Mouse (Mus musculus) adrenal gland, adult (tissue): ENCODE measurements around the gene Dffa.
"Not testable (repeated sequence)": the region's sequence is repeated elsewhere in the genome, so short reads cannot be mapped to it uniquely, and the experiment has no call there.

Source experiments
- DNase-seq, 2 experiments: peaks; one replicate each; pipeline ENCODE4 v3.0.0; 2022 to 2023; ENCODE audit warnings: low spot score in 1 of 2; ENCODE audit not compliant: inconsistent age in 2 of 2

Dffa gene

DNA sequence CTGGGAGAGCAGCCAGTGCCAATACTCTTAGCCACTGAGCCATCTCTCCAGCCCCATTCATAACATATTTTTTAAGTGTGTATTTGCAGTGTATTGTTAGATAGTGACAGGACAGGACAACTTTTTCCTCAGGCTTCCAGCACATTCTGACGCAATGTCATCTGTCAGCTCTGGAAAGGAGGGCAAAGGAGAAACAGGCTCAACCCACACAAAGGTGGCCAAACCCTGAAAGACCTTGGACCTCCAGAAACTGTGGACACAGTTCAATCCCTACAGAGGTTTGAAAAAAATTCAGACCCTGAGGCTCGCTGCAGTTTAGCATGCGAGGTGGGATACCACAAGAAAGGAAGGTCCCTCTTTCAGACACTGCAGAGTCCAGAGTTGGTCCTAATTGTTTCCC, 6.0 kb upstream of the Dffa start:
- DNase-seq: peak in 1 of 2 experiments; percentile 67

GRCm38 (mm10) chr4:149098571-149098970, 5.4 kb upstream of the Dffa start:
- DNase-seq: no peak

- DNase-seq: peak; percentile 92 to 97
These were observed 4.5 kb upstream of the Dffa start, which contains the start of gene Pex14 for GRCm38 (mm10) chr4:149099369-149100017. Pex14 (minus strand) TSS chr4:149099876.

GRCm38 (mm10) chr4:149100449-149100848, 3.5 kb upstream of the Dffa start:
- not testable (repeated sequence) for DNase-seq

- peak in 1 of 2 experiments; percentile 49 for DNase-seq
These were observed 2.5 kb upstream of the Dffa start for GRCm38 (mm10) chr4:149101456-149101855.

GRCm38 (mm10) chr4:149119978-149120562, 16.1 kb downstream of the Dffa start:
- not testable (repeated sequence) for DNase-seq

- no peak for DNase-seq
These were observed 19.5 kb downstream of the Dffa start for GRCm38 (mm10) chr4:149123432-149123831.

DNA sequence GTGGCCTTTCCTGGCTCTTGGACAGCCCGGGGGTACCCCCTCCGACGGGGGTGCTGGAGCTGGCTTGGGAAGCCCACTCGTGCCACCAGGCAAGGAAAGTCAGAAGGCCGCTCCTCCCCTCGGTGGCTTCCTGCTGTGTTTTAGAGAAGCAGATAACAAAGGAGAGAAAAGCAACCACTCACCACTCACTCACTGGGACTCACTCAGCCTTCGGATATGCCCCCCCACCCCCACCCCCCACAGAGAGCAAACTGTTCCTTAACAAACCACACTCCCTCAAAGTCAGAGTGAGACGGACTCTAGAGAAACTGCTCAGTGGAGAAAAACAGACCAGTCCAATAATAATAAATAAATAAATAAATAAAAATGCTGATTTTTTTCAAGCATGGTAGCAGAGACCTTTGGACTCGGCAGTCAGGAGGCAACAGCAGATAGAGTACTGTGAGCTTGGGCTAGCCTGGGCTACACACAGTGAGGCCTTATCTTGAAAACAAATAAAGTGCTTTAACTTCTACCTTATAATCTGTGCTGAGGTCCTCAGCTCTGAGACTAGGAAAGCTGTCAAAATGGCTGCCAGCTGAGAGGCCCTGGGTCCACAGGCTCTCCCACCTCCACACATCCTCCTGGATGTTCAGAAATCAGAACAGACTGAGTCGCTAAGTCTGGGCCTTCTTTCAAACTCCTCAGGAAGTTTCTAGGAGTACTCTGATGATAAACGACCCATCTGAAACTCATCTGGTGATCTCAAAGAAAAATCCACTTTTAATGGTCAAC, 21.6 kb downstream of the Dffa start:
- no peak for DNase-seq

DNA sequence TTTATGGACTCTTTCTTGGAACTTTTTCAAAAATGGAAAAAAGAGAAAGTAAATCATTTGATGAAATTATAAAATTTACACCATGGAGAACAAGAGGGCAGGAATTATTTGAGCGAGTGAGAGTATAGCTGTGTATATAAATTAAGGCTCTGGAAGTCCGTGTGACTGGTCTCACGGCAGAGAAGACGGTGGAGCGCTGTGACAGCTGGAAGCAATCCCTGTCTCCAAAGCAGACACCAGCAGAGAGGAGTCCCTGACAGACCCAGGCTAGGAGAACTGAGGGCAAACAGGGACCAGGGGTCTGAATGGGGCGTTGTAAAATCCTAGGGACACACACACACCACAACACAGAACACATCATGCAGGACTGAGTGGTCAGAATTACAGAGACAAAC, 22.2 kb downstream of the Dffa start:
- no peak for DNase-seq

- no peak for DNase-seq
These were observed 22.7 kb downstream of the Dffa start, which contains the start of gene Cort for GRCm38 (mm10) chr4:149126663-149127062. Cort (minus strand) TSS chr4:149126763.

GRCm38 (mm10) chr4:149128467-149128866, 24.5 kb downstream of the Dffa start:
- DNase-seq: no peak

DNA sequence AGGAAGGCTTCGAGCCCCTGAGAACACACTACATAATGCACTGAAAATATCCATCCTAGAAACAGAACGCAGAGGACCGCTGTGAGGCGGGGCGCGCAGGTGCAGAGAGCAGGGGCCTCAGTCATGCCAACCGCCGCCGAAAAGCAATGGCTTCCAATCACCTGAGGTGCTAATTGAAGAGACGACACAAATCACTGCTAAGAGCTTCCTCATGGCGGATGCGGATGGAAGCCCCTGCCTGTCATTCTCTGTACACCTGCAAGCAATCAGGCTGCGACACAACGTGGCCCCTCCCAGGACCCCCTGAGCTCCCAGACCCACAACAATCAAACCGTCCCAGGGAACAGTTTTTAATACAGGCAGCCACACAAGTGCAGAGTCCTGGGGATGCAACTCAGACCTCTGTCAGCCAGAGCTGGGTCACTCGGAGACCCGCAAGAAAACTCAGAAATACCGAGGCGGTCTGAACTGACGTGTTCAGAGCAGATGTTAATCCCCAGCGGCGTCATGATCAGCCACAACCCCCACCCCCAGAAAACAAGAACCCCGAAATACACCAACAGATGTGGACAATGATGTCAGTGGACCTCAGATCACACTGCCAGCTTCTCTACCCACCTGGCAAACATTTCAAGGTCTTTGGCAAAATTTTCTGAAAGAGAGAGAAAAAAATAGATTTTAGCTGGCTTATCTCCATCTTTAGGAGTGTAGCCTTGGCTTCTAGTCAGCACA, 27.2 kb downstream of the Dffa start:
- no peak for DNase-seq

DNA sequence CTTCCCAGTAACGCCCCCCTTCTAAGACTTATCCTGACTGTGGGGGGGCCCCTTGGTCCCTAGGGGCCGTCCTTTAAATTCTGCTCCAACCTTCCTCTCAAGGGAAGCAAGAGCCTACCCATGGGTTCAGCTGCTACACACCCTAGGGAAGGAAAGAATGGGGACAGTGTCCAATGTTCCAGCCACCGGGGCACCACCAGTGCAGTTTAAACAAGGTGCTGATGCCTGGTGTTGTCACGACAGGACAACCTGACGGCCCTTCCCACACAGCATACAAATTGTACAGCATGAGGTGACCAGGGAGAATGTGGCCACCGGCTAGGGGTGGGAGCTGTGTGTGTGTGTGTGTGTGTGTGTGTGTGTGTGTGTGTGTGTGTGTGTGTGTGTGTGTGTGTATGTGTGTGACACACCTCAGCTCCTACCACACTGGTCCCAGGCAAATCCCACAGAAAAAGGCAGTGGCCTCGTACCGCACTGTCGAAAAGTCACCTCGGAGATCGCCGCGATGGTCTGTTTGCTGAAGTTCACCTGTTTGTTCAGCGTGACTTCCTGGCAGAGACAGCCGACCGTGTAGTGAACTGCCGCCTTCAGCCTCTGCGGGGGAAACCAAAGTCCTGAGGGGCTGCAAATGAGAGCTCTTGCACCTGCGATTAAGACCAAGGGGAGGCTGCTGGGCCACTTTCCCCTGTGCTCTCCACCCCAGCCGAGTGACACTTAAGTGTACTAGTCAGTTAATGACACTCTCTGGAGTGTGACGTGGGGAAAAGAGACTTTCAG, 28.0 kb downstream of the Dffa start:
- no peak for DNase-seq

DNA sequence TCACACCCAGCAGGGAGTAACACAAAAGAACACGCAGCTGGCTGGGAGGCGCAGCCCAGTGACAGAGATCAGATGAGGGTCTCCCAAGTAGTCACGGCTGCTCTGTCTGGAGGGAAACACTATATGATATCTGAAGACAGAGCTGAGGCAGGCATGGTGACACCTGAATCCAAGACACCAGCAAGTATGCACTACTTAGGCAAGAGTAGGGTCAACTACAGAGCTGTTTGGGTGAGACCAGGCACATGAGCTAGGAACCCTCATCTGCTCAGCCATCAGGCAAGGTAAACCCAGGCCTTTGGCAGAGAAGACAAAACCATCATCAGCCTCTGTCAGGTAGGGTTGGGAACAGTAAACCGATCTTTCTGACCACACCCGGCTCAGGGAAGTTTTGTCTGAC, 29.4 kb downstream of the Dffa start:
- no peak for DNase-seq

DNA sequence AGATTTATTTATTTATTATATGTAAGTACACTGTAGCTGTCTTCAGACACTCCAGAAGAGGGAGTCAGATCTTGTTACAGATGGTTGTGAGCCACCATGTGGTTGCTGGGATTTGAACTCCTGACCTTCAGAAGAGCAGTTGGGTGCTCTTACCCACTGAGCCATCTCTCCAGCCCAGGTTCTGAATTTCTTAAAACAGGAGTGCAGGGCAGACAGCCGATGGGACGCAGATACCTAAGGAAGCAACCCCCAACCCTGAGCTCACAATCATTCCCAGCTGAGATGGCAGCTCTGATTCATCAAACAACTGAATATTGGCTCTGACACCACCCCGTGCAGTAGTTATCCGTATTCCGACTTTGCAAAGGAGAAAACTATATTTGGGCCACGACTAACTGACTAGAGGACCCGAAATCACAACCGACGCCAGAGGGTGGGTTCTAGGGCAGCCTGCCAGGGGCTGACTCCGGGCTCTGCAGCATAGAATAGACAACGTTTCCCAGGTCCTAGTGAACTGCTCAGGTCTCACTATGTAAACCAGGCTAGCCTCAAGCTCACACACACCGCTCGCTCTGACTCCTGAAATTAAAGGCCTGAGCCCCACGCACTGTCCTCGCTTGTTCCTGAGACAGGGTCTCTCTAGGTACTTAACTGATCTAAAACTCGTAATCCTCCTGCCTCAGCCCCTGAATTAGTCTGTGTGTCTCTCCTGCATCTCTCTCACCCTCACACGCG, 32.3 kb downstream of the Dffa start:
- DNase-seq: no peak

GRCm38 (mm10) chr4:149136982-149137770, 33.2 kb downstream of the Dffa start, which contains the start of gene Cenps:
Cenps (minus strand) TSS chr4:149137629.
- DNase-seq: peak; percentile 90 to 97

DNA sequence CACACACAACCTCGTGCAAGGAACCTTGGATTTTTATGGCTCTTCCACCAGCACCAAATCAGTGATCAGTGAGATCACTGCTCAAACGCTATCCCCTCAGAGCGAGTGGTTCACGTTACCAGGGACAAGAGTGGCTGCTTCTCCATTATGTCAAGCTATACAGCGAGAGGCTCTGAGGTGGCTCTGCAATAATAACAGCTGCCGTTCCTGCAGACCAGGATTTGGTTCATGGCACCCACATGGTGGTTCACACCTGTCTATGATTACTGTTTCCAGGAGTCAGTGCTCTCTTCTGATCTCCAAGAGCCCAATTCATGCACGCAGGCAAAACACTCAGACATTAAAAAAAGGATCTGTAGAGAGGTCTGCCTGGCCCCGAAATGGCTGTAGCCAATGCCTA, 34.6 kb downstream of the Dffa start:
- DNase-seq: no peak

DNA sequence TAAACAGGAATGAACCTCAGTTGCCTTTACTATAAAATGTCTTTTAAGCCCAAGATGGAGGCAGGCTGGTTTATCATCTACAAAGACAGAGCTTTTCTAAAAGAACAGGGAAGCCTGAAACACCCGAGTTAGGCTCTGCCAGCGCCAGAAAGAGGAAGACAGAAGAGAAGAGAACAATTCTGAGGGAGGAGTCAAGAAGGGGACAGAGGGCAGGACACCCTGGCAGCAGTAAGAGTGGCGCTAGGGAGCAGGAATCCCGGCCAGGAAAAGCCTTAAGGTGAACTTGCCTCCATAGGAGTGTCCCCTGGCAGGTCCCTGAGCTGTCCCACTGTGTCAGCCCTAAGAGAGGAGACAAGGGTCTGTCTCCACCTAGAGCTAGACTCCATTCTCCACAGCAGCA, 39.6 kb downstream of the Dffa start:
- DNase-seq: no peak

DNA sequence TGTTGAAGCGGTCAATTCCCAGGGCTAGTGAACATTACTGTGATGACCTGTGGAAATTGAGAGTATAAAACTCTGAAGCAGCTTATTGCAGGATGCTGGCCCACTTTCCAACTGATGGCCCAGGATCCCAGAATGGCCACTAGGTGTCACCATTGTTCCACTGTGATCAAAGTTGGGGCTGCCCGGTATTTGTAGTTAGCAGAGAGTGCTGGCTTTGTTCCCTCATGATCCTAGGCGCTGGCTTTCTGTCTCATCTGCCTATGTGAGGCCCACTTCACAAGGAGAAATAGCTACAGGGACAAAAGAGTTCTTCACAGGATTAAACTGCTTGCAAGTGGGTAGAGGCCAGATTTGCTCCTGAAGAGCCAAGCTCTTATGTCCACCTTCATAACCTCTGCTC, 40.5 kb downstream of the Dffa start:
- peak; percentile 82 to 95 for DNase-seq
